Comparison of ENCODE assay signal across 8 mouse cellular contexts in the genomic region with DNA sequence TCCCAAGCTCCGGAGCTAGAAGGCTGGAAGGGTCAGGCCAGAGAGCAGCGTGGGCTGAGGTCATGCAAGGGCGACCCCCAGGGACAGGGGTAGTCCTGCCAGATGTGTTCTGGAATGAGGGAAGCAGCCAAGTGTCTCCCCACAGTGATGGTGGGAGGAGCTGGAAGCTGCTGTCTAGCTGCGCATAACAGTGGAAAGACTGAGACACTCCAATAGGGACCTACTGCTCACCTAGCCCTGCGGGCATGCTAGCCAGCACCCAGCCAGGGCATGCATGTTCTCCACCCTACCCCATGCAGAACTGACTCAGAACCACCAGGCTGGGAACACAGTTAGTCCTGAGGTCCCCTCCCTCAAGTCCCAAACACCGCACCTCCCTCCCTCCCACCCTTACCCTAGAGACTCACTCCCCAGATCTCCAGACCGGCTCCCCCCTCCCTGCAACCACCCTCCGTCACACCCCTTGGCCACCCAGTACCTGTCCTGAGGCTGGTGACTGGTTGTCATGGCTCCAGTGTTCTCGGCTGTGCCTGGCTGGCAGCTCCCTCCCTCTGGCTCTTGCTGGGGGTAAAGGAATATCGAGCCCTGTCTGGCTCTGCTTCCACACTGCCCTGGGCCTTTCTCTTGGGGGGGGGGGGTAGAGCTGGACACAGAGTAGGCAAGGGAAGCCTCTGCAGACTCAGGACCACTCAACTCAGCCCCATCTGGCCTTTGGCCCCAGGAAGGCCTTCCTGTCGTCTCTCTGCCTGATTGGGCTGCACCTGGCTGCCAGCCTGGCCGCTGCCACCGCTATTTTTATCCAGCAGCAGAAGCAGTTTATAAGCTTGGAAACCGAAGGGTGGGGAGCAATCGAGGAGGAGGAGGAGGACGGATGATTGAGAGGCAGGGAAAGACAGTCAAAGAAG. TPM values are rescaled to one million over a fixed set of nuclear protein-coding genes. Genes with fewer than 3 reads are reported as not detected.
DNase-seq lines count a peak whose midpoint lies in the region; ATAC-seq and TF ChIP-seq lines count a peak whose summit lies in the region.

No protein-coding gene starts in this region.

- H3K36me3 ChIP-seq in ES-E14 (ENCODE audit: control insufficient read depth, insufficient read depth, low read length, poor library complexity, severe bottlenecking) = peaks cover 49% of the 10 kb centered on the region
- H3K36me3 ChIP-seq in forebrain, embryonic 16.5 days (ENCODE audit: control insufficient read depth, insufficient read depth) = peaks cover 3% of the 10 kb centered on the region; the same call in 1 of the 2 replicates
- H3K36me3 ChIP-seq in hindbrain, embryonic 10.5 days = peaks cover 26% of the 10 kb centered on the region
- peaks cover 22% of the 10 kb centered on the region for H3K36me3 ChIP-seq in limb, embryonic 14.5 days (ENCODE audit: control insufficient read depth, insufficient read depth, low read length)

- TF ChIP-seq POLR2A in limb, embryonic 14.5 days (IDR thresholded peaks at IDR 0.05; ENCODE audit: borderline replicate concordance, extremely low read depth, insufficient read depth, insufficient read length) = no peak

- peak overlapping the region; percentile 30 for H3K4me2 ChIP-seq in forebrain, embryonic 16.5 days (ENCODE audit: low read length)
- H3K4me2 ChIP-seq in limb, embryonic 14.5 days (replicated peaks; ENCODE audit: low read depth, low read length, severe bottlenecking) = peak overlapping the region; percentile 28

- peak overlapping the region; percentile 28 to 36 for H3K4me3 ChIP-seq in ES-E14 (ENCODE audit: insufficient read depth in 1 of 2, low read depth in 1 of 2, low read length in 2 of 2, poor library complexity in 1 of 2, severe bottlenecking in 1 of 2)
- no peak overlapping the region for H3K4me3 ChIP-seq in forebrain, embryonic 16.5 days (replicated peaks; ENCODE audit: low read length)
- peak overlapping the region; percentile 69 for H3K4me3 ChIP-seq in hindbrain, embryonic 10.5 days
- no peak overlapping the region; the same call in 1 of the 2 replicates for H3K4me3 ChIP-seq in limb, embryonic 14.5 days (replicated peaks; ENCODE audit: low read length)

- no peaks in the 10 kb centered on the region for H3K9me3 ChIP-seq in ES-E14 (ENCODE audit: control insufficient read depth, insufficient read depth, low read depth, low read length)
- H3K9me3 ChIP-seq in forebrain, embryonic 16.5 days (ENCODE audit: control insufficient read depth, low read length) = no peaks in the 10 kb centered on the region
- peaks cover 2% of the 10 kb centered on the region; the same call in 1 of the 2 replicates for H3K9me3 ChIP-seq in hindbrain, embryonic 10.5 days
- H3K9me3 ChIP-seq in limb, embryonic 14.5 days (ENCODE audit: control insufficient read depth, low read length) = no peaks in the 10 kb centered on the region

- 50% methylated on average over 16 of the region's 16 CpGs for WGBS in forebrain, embryonic 16.5 days
- WGBS in hindbrain, embryonic 10.5 days = 50% methylated on average over 16 of the region's 16 CpGs
- 41% methylated on average over 16 of the region's 16 CpGs for WGBS in limb, embryonic 14.5 days

- no peaks in the 10 kb centered on the region for H3K27me3 ChIP-seq in forebrain, embryonic 16.5 days (replicated peaks; ENCODE audit: control insufficient read depth, insufficient read depth, low read length)
- peaks cover 43% of the 10 kb centered on the region for H3K27me3 ChIP-seq in hindbrain, embryonic 10.5 days (ENCODE audit: insufficient read depth, poor library complexity, severe bottlenecking)
- no peaks in the 10 kb centered on the region for H3K27me3 ChIP-seq in limb, embryonic 14.5 days (ENCODE audit: control insufficient read depth, insufficient read depth, low read length)

- no peak overlapping the region for H3K27ac ChIP-seq in ES-E14 (ENCODE audit: insufficient read depth, low read depth, low read length, poor library complexity, severe bottlenecking)
- no peak overlapping the region for H3K27ac ChIP-seq in forebrain, embryonic 16.5 days (ENCODE audit: low read length)
- peak overlapping the region; percentile 36 for H3K27ac ChIP-seq in hindbrain, embryonic 10.5 days
- no peak overlapping the region for H3K27ac ChIP-seq in limb, embryonic 14.5 days (replicated peaks; ENCODE audit: low read depth, low read length)

- peaks cover 5 to 31% of the 10 kb centered on the region in 2 experiments for H3K4me1 ChIP-seq in ES-E14 (ENCODE audit: control insufficient read depth in 2 of 2, insufficient read depth in 2 of 2, low read length in 2 of 2, poor library complexity in 1 of 2)
- H3K4me1 ChIP-seq in forebrain, embryonic 16.5 days (replicated peaks; ENCODE audit: control insufficient read depth, insufficient read depth, low read length) = peaks cover 47% of the 10 kb centered on the region
- peaks cover 62% of the 10 kb centered on the region for H3K4me1 ChIP-seq in hindbrain, embryonic 10.5 days (replicated peaks)
- H3K4me1 ChIP-seq in limb, embryonic 14.5 days (ENCODE audit: control insufficient read depth, insufficient read depth, low read length) = peaks cover 45% of the 10 kb centered on the region

- peak; percentile 71 for DNase-seq in cerebellum, adult 11-12 months
- DNase-seq in ES-E14 (ENCODE audit: low read depth, low spot score) = no peak
- no peak for DNase-seq in hindbrain, embryonic 10.5 days (ENCODE audit: low spot score)
- no peak for DNase-seq in limb, embryonic 14.5 days (ENCODE audit: low spot score)
- DNase-seq in yolk sac, embryonic 10.5 days (ENCODE audit: low spot score) = no peak
- DNase-seq in urinary bladder, adult 2 months (ENCODE audit: low spot score) = no peak

- in situ Hi-C loops in ES-E14 (cut with MboI; ENCODE audit: low sequenced_read_pairs in 2 of 2, unreplicated experiment in 2 of 2) = no loop called here

- H3K9ac ChIP-seq in ES-E14 (ENCODE audit: insufficient read depth, low read depth, low read length, poor library complexity, severe bottlenecking) = peak overlapping the region; percentile 84; the same call in 1 of the 2 replicates
- peak overlapping the region; percentile 3; the same call in 1 of the 2 replicates for H3K9ac ChIP-seq in forebrain, embryonic 16.5 days (replicated peaks; ENCODE audit: low read depth, low read length)
- H3K9ac ChIP-seq in limb, embryonic 14.5 days (ENCODE audit: low read depth, low read length, severe bottlenecking) = 0 out of 2 replicates have a peak overlapping the region, but pooled peaks have one; percentile 17

- no peak for ATAC-seq in cerebellum, adult (ENCODE audit: insufficient number of reproducible peaks, low FRiP score, low TSS enrichment)
- ATAC-seq in forebrain, embryonic 16.5 days = no peak
- ATAC-seq in limb, embryonic 14.5 days (ENCODE audit: low FRiP score, low read depth) = no peak

TF ChIP-seq in ES-E14, 5 proteins besides CTCF, POLR2A, EP300 and RAD21:
- no peak for TF ChIP-seq MAFK (IDR thresholded peaks at IDR 0.05; ENCODE audit: insufficient read depth, low read depth, low read length)
- TF ChIP-seq ZC3H11A (IDR thresholded peaks at IDR 0.05; ENCODE audit: borderline replicate concordance, low read depth, low read length) = no peak
- no peak for TF ChIP-seq CHD2 (IDR thresholded peaks at IDR 0.05; ENCODE audit: low read depth, low read length)
- no peak for TF ChIP-seq HCFC1 (IDR thresholded peaks at IDR 0.05; ENCODE audit: borderline replicate concordance, insufficient read depth, low read length)
- TF ChIP-seq ZNF384 (IDR thresholded peaks at IDR 0.05; ENCODE audit: low read depth, low read length) = no peak
TF ChIP-seq in ES-E14: peak in this region for 0.

RNA-seq across cellular contexts. Expression of a gene that starts 7.5 kb away (rescaled TPM):
- total RNA-seq in ES-E14 (2012; rRNA removed) = 321 and 677 TPM in 2 replicates
- polyA plus RNA-seq in forebrain, embryonic 16.5 days (2015; fragmentation: Nextera tagmentation; extraction: Ambion mirVana) = 79.7 and 85.1 TPM in 2 replicates
- 60.4 and 72.0 TPM in 2 replicates for polyA plus RNA-seq in hindbrain, embryonic 10.5 days (2016; fragmentation: Nextera tagmentation; extraction: Ambion mirVana)
- 122 and 157 TPM in 2 replicates for polyA plus RNA-seq in limb, embryonic 14.5 days (2012; rRNA removed)
- 94.5 and 103 TPM in 2 replicates for polyA plus RNA-seq in limb, embryonic 14.5 days (2014; fragmentation: Nextera tagmentation; extraction: Ambion mirVana)
- 210 and 219 TPM in 2 replicates for polyA plus RNA-seq in urinary bladder, adult 2 months (2012; rRNA removed)

RNA-seq across cellular contexts. Expression of a gene that starts 9.9 kb away (rescaled TPM):
- 66.0 and 95.3 TPM in 2 replicates for total RNA-seq in ES-E14 (2012; rRNA removed)
- not detected in 2 replicates for polyA plus RNA-seq in forebrain, embryonic 16.5 days (2015; fragmentation: Nextera tagmentation; extraction: Ambion mirVana)
- polyA plus RNA-seq in hindbrain, embryonic 10.5 days (2016; fragmentation: Nextera tagmentation; extraction: Ambion mirVana) = 0.62 TPM in 1 of 2 replicates, not detected in the other
- 53.5 and 60.7 TPM in 2 replicates for polyA plus RNA-seq in limb, embryonic 14.5 days (2012; rRNA removed)
- polyA plus RNA-seq in limb, embryonic 14.5 days (2014; fragmentation: Nextera tagmentation; extraction: Ambion mirVana) = 27.2 and 37.8 TPM in 2 replicates
- polyA plus RNA-seq in urinary bladder, adult 2 months (2012; rRNA removed) = 0.31 and 0.84 TPM in 2 replicates

RNA-seq across cellular contexts. Expression of a gene that starts 18.9 kb away (rescaled TPM):
- total RNA-seq in ES-E14 (2012; rRNA removed) = 1,660 and 1,758 TPM in 2 replicates
- 1,528 and 1,563 TPM in 2 replicates for polyA plus RNA-seq in forebrain, embryonic 16.5 days (2015; fragmentation: Nextera tagmentation; extraction: Ambion mirVana)
- polyA plus RNA-seq in hindbrain, embryonic 10.5 days (2016; fragmentation: Nextera tagmentation; extraction: Ambion mirVana) = 1,585 and 2,006 TPM in 2 replicates
- polyA plus RNA-seq in limb, embryonic 14.5 days (2012; rRNA removed) = 788 and 951 TPM in 2 replicates
- 1,382 and 1,446 TPM in 2 replicates for polyA plus RNA-seq in limb, embryonic 14.5 days (2014; fragmentation: Nextera tagmentation; extraction: Ambion mirVana)
- polyA plus RNA-seq in urinary bladder, adult 2 months (2012; rRNA removed) = 635 and 857 TPM in 2 replicates

RNA-seq across cellular contexts. Expression of a gene that starts 28.3 kb away (rescaled TPM):
- 96.7 and 98.7 TPM in 2 replicates for total RNA-seq in ES-E14 (2012; rRNA removed)
- polyA plus RNA-seq in forebrain, embryonic 16.5 days (2015; fragmentation: Nextera tagmentation; extraction: Ambion mirVana) = 91.5 and 93.3 TPM in 2 replicates
- polyA plus RNA-seq in hindbrain, embryonic 10.5 days (2016; fragmentation: Nextera tagmentation; extraction: Ambion mirVana) = 121 TPM in 2 replicates
- polyA plus RNA-seq in limb, embryonic 14.5 days (2012; rRNA removed) = 96.9 and 168 TPM in 2 replicates
- 128 and 138 TPM in 2 replicates for polyA plus RNA-seq in limb, embryonic 14.5 days (2014; fragmentation: Nextera tagmentation; extraction: Ambion mirVana)
- polyA plus RNA-seq in urinary bladder, adult 2 months (2012; rRNA removed) = 62.3 and 69.4 TPM in 2 replicates

RNA-seq across cellular contexts. Expression of a gene that starts 36.5 kb away (rescaled TPM):
- 2.1 and 2.2 TPM in 2 replicates for total RNA-seq in ES-E14 (2012; rRNA removed)
- 3.9 and 5.0 TPM in 2 replicates for polyA plus RNA-seq in forebrain, embryonic 16.5 days (2015; fragmentation: Nextera tagmentation; extraction: Ambion mirVana)
- 8.3 and 9.7 TPM in 2 replicates for polyA plus RNA-seq in hindbrain, embryonic 10.5 days (2016; fragmentation: Nextera tagmentation; extraction: Ambion mirVana)
- polyA plus RNA-seq in limb, embryonic 14.5 days (2012; rRNA removed) = 3.6 and 4.3 TPM in 2 replicates
- 4.0 and 6.6 TPM in 2 replicates for polyA plus RNA-seq in limb, embryonic 14.5 days (2014; fragmentation: Nextera tagmentation; extraction: Ambion mirVana)
- polyA plus RNA-seq in urinary bladder, adult 2 months (2012; rRNA removed) = 5.7 and 6.1 TPM in 2 replicates

Comparison
In these comparisons a context has a peak if more than half of its experiments do, and no peak if none do; other contexts are left out.
1. H3K4me3 ChIP-seq: peak in ES-E14 (2 of 2) and hindbrain, embryonic 10.5 days (single experiment); none in forebrain, embryonic 16.5 days (single experiment) and limb, embryonic 14.5 days (single experiment).
2. H3K9ac ChIP-seq: peak in every context shown above with its lines; median percentile 84 in ES-E14; 17 in limb, embryonic 14.5 days; 3 in forebrain, embryonic 16.5 days.
3. RNA of a gene that starts 9.9 kb away (polyA plus RNA-seq): 27.2 to 60.7 TPM in limb, embryonic 14.5 days; 0.31 to 0.84 TPM in urinary bladder, adult 2 months, not detected in forebrain, embryonic 16.5 days and 0.62 TPM in hindbrain, embryonic 10.5 days; every median in the first group is over 10 times any median in the second.